Mouse (Mus musculus) kidney, adult 18-20 months (tissue): ENCODE results near the gene Ctcfl.

ENCODE experiments used
- DNase-seq: peaks from one replicate; pipeline ENCODE4 v3.0.0; 2021

The Ctcfl gene

GRCm38 (mm10) chr2:173080785-173081241 is 38.5 kb downstream of the Ctcfl start:
- peak; percentile 83 for DNase-seq

- DNase-seq = no peak
These were observed 39.4 kb downstream of the Ctcfl start for GRCm38 (mm10) chr2:173079766-173080549.

- DNase-seq = no peak
These were observed 42.4 kb downstream of the Ctcfl start for GRCm38 (mm10) chr2:173076921-173077320.

GRCm38 (mm10) chr2:173073666-173074065 is 45.7 kb downstream of the Ctcfl start:
- no peak for DNase-seq

- no peak for DNase-seq
These were observed 46.4 kb downstream of the Ctcfl start for GRCm38 (mm10) chr2:173072948-173073347.

GRCm38 (mm10) chr2:173064864-173065263 is 54.5 kb downstream of the Ctcfl start:
- DNase-seq = no peak

GRCm38 (mm10) chr2:173063219-173063618 is 56.1 kb downstream of the Ctcfl start:
- no peak for DNase-seq

GRCm38 (mm10) chr2:173061443-173062351 is 57.6 kb downstream of the Ctcfl start:
- DNase-seq = no peak

GRCm38 (mm10) chr2:173060450-173060849 is 58.9 kb downstream of the Ctcfl start:
- no peak for DNase-seq

GRCm38 (mm10) chr2:173058263-173058662 is 61.1 kb downstream of the Ctcfl start:
- no peak for DNase-seq

- DNase-seq = no peak
These were observed 61.7 kb downstream of the Ctcfl start for GRCm38 (mm10) chr2:173057623-173058022.

- DNase-seq = no peak
These were observed 62.4 kb downstream of the Ctcfl start for GRCm38 (mm10) chr2:173056882-173057315.

- DNase-seq = no peak
These were observed 62.9 kb downstream of the Ctcfl start for GRCm38 (mm10) chr2:173056303-173056881.

GRCm38 (mm10) chr2:173053846-173054245 is 65.5 kb downstream of the Ctcfl start:
- DNase-seq = no peak

- no peak for DNase-seq
These were observed 66.4 kb downstream of the Ctcfl start for GRCm38 (mm10) chr2:173052881-173053280.

GRCm38 (mm10) chr2:173050604-173051382 is 68.5 kb downstream of the Ctcfl start:
- DNase-seq = no peak

GRCm38 (mm10) chr2:173049817-173050216 is 69.5 kb downstream of the Ctcfl start:
- DNase-seq = no peak

- no peak for DNase-seq
These were observed 70.1 kb downstream of the Ctcfl start for GRCm38 (mm10) chr2:173049231-173049630.

GRCm38 (mm10) chr2:173048041-173048745 is 71.1 kb downstream of the Ctcfl start:
- no peak for DNase-seq

- DNase-seq = no peak
These were observed 71.9 kb downstream of the Ctcfl start for GRCm38 (mm10) chr2:173047471-173047870.

GRCm38 (mm10) chr2:173046582-173047297 is 72.6 kb downstream of the Ctcfl start:
- DNase-seq = no peak
